Mouse (Mus musculus) testis, adult 2 months (tissue): Measurements from ENCODE around the gene Pm20d1. TPM values are rescaled to one million over a fixed set of nuclear protein-coding genes. Genes with fewer than 3 reads are reported as not detected.

Experiments used
- H3K27ac ChIP-seq: fragments of 200-500 bp; 2 replicates; pipeline ENCODE4 v1.5.1; 2012; ENCODE audit warnings: low read depth, low read length; ENCODE audit not compliant: control insufficient read depth, insufficient read depth
- H3K27me3 ChIP-seq: fragments of 200-500 bp; 2 replicates; pipeline ENCODE4 v1.6.1; 2012; ENCODE audit warnings: mild to moderate bottlenecking, low read length, moderate library complexity; ENCODE audit not compliant: control insufficient read depth, insufficient read depth
- H3K36me3 ChIP-seq: fragments of 200-500 bp; 2 replicates; pipeline ENCODE4 v1.6.1; 2012; ENCODE audit warnings: mild to moderate bottlenecking, low read length; ENCODE audit not compliant: control insufficient read depth, insufficient read depth
- H3K4me1 ChIP-seq: fragments of 200-500 bp; 2 replicates; pipeline ENCODE4 v1.6.1; 2012; ENCODE audit warnings: low read length; ENCODE audit not compliant: control insufficient read depth, insufficient read depth
- H3K4me3 ChIP-seq: fragments of 200-500 bp; 2 replicates; pipeline ENCODE4 v1.5.1; 2012; ENCODE audit warnings: low read depth, mild to moderate bottlenecking, low read length, moderate library complexity, mixed read lengths; ENCODE audit not compliant: control insufficient read depth
- CTCF ChIP-seq: fragments of 200-500 bp; IDR thresholded peaks from 2 replicates; pipeline ENCODE4 v1.5.1; 2012; ENCODE audit warnings: low read depth, mild to moderate bottlenecking, inconsistent platforms, low read length, moderate library complexity; ENCODE audit not compliant: control insufficient read depth, insufficient read depth, insufficient replicate concordance
- POLR2A ChIP-seq: fragments of 200-500 bp; IDR thresholded peaks from 2 replicates; pipeline ENCODE4 v1.6.1; 2012; ENCODE audit warnings: low read depth, mild to moderate bottlenecking, inconsistent platforms, low read length, moderate library complexity; ENCODE audit not compliant: control insufficient read depth
- polyA plus RNA-seq: library from polyadenylated mRNA; depleted of rRNA; stranded (reverse); fragments of >200 nt; gene quantifications from 2 replicates; pipeline ENCODE4 v1.2.3, GENCODE M21; 2012

Pm20d1 gene
- polyA plus RNA-seq, 1 experiment = 0.28 TPM

- Histone ChIP-seq H3K4me3 (no peak overlapping the region), H3K4me1 (peaks cover 2% of the 10 kb centered on the region; the same call in 1 of the 2 replicates), H3K27ac (no peak overlapping the region), H3K36me3 (no peaks in the 10 kb centered on the region), H3K27me3 (no peaks in the 10 kb centered on the region)
- TF ChIP-seq POLR2A = no peak
- TF ChIP-seq CTCF = no peak
These were observed 33.5 kb upstream of the Pm20d1 start for GRCm38 (mm10) chr1:131763683-131764082.

- no peak overlapping the region for H3K27ac ChIP-seq
- H3K36me3 ChIP-seq = no peaks in the 10 kb centered on the region
- peaks cover 2% of the 10 kb centered on the region; the same call in 1 of the 2 replicates for H3K4me1 ChIP-seq
- no peak for TF ChIP-seq CTCF
- no peak for TF ChIP-seq POLR2A
- H3K4me3 ChIP-seq = no peak overlapping the region
- H3K27me3 ChIP-seq = no peaks in the 10 kb centered on the region
These were observed 32.4 kb upstream of the Pm20d1 start for GRCm38 (mm10) chr1:131764581-131765338.

- TF ChIP-seq CTCF (peak; percentile 97), POLR2A (no peak)
- no peaks in the 10 kb centered on the region for H3K27me3 ChIP-seq
- no peak overlapping the region for H3K4me3 ChIP-seq
- no peak overlapping the region for H3K27ac ChIP-seq
- H3K36me3 ChIP-seq = no peaks in the 10 kb centered on the region
- H3K4me1 ChIP-seq = peaks cover 2% of the 10 kb centered on the region; the same call in 1 of the 2 replicates
These were observed 31.7 kb upstream of the Pm20d1 start for GRCm38 (mm10) chr1:131765357-131766001.

GRCm38 (mm10) chr1:131769296-131769695 lies 27.9 kb upstream of the Pm20d1 start:
- no peak for TF ChIP-seq CTCF
- no peak for TF ChIP-seq POLR2A
- Histone ChIP-seq H3K4me3 (no peak overlapping the region), H3K27me3 (no peaks in the 10 kb centered on the region), H3K4me1 (peaks cover 2% of the 10 kb centered on the region; the same call in 1 of the 2 replicates), H3K36me3 (no peaks in the 10 kb centered on the region), H3K27ac (no peak overlapping the region)

GRCm38 (mm10) chr1:131770656-131771055 lies 26.5 kb upstream of the Pm20d1 start:
- Histone ChIP-seq H3K27ac (peak overlapping the region; percentile 37), H3K36me3 (no peaks in the 10 kb centered on the region), H3K4me3 (no peak overlapping the region), H3K4me1 (peaks cover 2% of the 10 kb centered on the region; the same call in 1 of the 2 replicates), H3K27me3 (no peaks in the 10 kb centered on the region)
- TF ChIP-seq POLR2A (no peak), CTCF (no peak)

- Histone ChIP-seq H3K27ac (no peak overlapping the region), H3K4me3 (no peak overlapping the region), H3K36me3 (no peaks in the 10 kb centered on the region), H3K4me1 (no peaks in the 10 kb centered on the region), H3K27me3 (no peaks in the 10 kb centered on the region)
- TF ChIP-seq CTCF = no peak
- no peak for TF ChIP-seq POLR2A
These were observed 25.7 kb upstream of the Pm20d1 start for GRCm38 (mm10) chr1:131771440-131771839.

GRCm38 (mm10) chr1:131794591-131794990 lies 2.6 kb upstream of the Pm20d1 start:
- Histone ChIP-seq H3K4me3 (no peak overlapping the region), H3K27ac (no peak overlapping the region)
- no peak for TF ChIP-seq POLR2A
- TF ChIP-seq CTCF = no peak

More at GRCm38 (mm10) chr1:131794591-131794990, 2.6 kb upstream of the Pm20d1 start:
- H3K4me1 ChIP-seq = peaks cover 5% of the 10 kb centered on the region
- H3K36me3 ChIP-seq = no peaks in the 10 kb centered on the region
- H3K27me3 ChIP-seq = no peaks in the 10 kb centered on the region
